Mouse (Mus musculus): Measurements from ENCODE around the gene C530008M17Rik. TPM values are rescaled to one million over a fixed set of nuclear protein-coding genes. Genes with fewer than 3 reads are reported as not detected.

The C530008M17Rik gene
- polyA plus RNA-seq, 1 experiment from 2014 or later: 10.8 TPM

GRCm38 (mm10) chr5:76634012-76634411, 22.3 kb upstream of the C530008M17Rik start:
- H3K4me2 ChIP-seq (ENCODE audit: low read depth, low read length): no peak overlapping the region
- no peak overlapping the region for H3K9ac ChIP-seq (ENCODE audit: low read depth, low read length)
- ATAC-seq (ENCODE audit: low read depth) (no peak), DNase-seq (ENCODE audit: low spot score) (no peak)
- WGBS: 66% methylated on average over 10 of the region's 10 CpGs
- H3K9me3 ChIP-seq (ENCODE audit: control insufficient read depth, low read length): no peaks in the 10 kb centered on the region
- no peaks in the 10 kb centered on the region for H3K4me1 ChIP-seq (ENCODE audit: control insufficient read depth, insufficient read depth, low read length)
- no peaks in the 10 kb centered on the region for H3K27me3 ChIP-seq (replicated peaks; ENCODE audit: control insufficient read depth, insufficient read depth, low read length)
- H3K36me3 ChIP-seq (ENCODE audit: control insufficient read depth, insufficient read depth, low read length): peaks cover 74% of the 10 kb centered on the region
- H3K4me3 ChIP-seq (ENCODE audit: low read depth, low read length): no peak overlapping the region
- no peak overlapping the region for H3K27ac ChIP-seq (replicated peaks; ENCODE audit: low read depth, low read length)

GRCm38 (mm10) chr5:76635592-76635991, 20.7 kb upstream of the C530008M17Rik start:
- no peaks in the 10 kb centered on the region for H3K9me3 ChIP-seq (ENCODE audit: control insufficient read depth, low read length)
- H3K4me3 ChIP-seq (ENCODE audit: low read depth, low read length): no peak overlapping the region
- ATAC-seq (ENCODE audit: low read depth) (no peak), DNase-seq (ENCODE audit: low spot score) (no peak)
- H3K27ac ChIP-seq (replicated peaks; ENCODE audit: low read depth, low read length): no peak overlapping the region
- no peaks in the 10 kb centered on the region for H3K4me1 ChIP-seq (ENCODE audit: control insufficient read depth, insufficient read depth, low read length)
- peaks cover 80% of the 10 kb centered on the region for H3K36me3 ChIP-seq (ENCODE audit: control insufficient read depth, insufficient read depth, low read length)
- no peak overlapping the region for H3K9ac ChIP-seq (ENCODE audit: low read depth, low read length)
- 86% methylated on average over 2 of the region's 2 CpGs for WGBS
- no peak overlapping the region for H3K4me2 ChIP-seq (ENCODE audit: low read depth, low read length)
- H3K27me3 ChIP-seq (replicated peaks; ENCODE audit: control insufficient read depth, insufficient read depth, low read length): no peaks in the 10 kb centered on the region

- ATAC-seq (ENCODE audit: low read depth) (no peak), DNase-seq (ENCODE audit: low spot score) (no peak)
- Histone ChIP-seq H3K9me3 (ENCODE audit: control insufficient read depth, low read length) (no peaks in the 10 kb centered on the region), H3K9ac (ENCODE audit: low read depth, low read length) (no peak overlapping the region), H3K27me3 (replicated peaks; ENCODE audit: control insufficient read depth, insufficient read depth, low read length) (no peaks in the 10 kb centered on the region), H3K36me3 (ENCODE audit: control insufficient read depth, insufficient read depth, low read length) (peaks cover 65% of the 10 kb centered on the region), H3K4me2 (ENCODE audit: low read depth, low read length) (no peak overlapping the region), H3K27ac (replicated peaks; ENCODE audit: low read depth, low read length) (no peak overlapping the region), H3K4me1 (ENCODE audit: control insufficient read depth, insufficient read depth, low read length) (no peaks in the 10 kb centered on the region), H3K4me3 (ENCODE audit: low read depth, low read length) (no peak overlapping the region)
- 84% methylated on average over 4 of the region's 4 CpGs for WGBS
Observed at GRCm38 (mm10) chr5:76642076-76642475, 14.2 kb upstream of the C530008M17Rik start.

- no peaks in the 10 kb centered on the region for H3K4me1 ChIP-seq (ENCODE audit: control insufficient read depth, insufficient read depth, low read length)
- H3K27me3 ChIP-seq (replicated peaks; ENCODE audit: control insufficient read depth, insufficient read depth, low read length): no peaks in the 10 kb centered on the region
- 92% methylated on average over 7 of the region's 7 CpGs for WGBS
- H3K27ac ChIP-seq (replicated peaks; ENCODE audit: low read depth, low read length): no peak overlapping the region
- peaks cover 45% of the 10 kb centered on the region for H3K36me3 ChIP-seq (ENCODE audit: control insufficient read depth, insufficient read depth, low read length)
- no peak overlapping the region for H3K9ac ChIP-seq (ENCODE audit: low read depth, low read length)
- H3K4me3 ChIP-seq (ENCODE audit: low read depth, low read length): no peak overlapping the region
- H3K9me3 ChIP-seq (ENCODE audit: control insufficient read depth, low read length): no peaks in the 10 kb centered on the region
- DNase-seq (ENCODE audit: low spot score): no peak
- H3K4me2 ChIP-seq (ENCODE audit: low read depth, low read length): no peak overlapping the region
- ATAC-seq (ENCODE audit: low read depth): no peak
Observed at GRCm38 (mm10) chr5:76644234-76644633, 12.1 kb upstream of the C530008M17Rik start.

- ATAC-seq (ENCODE audit: low read depth) (no peak), DNase-seq (ENCODE audit: low spot score) (no peak)
- 90% methylated on average over 10 of the region's 10 CpGs for WGBS
- Histone ChIP-seq H3K4me1 (ENCODE audit: control insufficient read depth, insufficient read depth, low read length) (no peaks in the 10 kb centered on the region), H3K9ac (ENCODE audit: low read depth, low read length) (no peak overlapping the region), H3K36me3 (ENCODE audit: control insufficient read depth, insufficient read depth, low read length) (peaks cover 37% of the 10 kb centered on the region), H3K4me2 (ENCODE audit: low read depth, low read length) (no peak overlapping the region), H3K27me3 (replicated peaks; ENCODE audit: control insufficient read depth, insufficient read depth, low read length) (no peaks in the 10 kb centered on the region), H3K9me3 (ENCODE audit: control insufficient read depth, low read length) (no peaks in the 10 kb centered on the region), H3K27ac (replicated peaks; ENCODE audit: low read depth, low read length) (no peak overlapping the region), H3K4me3 (ENCODE audit: low read depth, low read length) (no peak overlapping the region)
Observed at GRCm38 (mm10) chr5:76645091-76645868, 11.0 kb upstream of the C530008M17Rik start.

GRCm38 (mm10) chr5:76649897-76650296, 6.4 kb upstream of the C530008M17Rik start:
- no peaks in the 10 kb centered on the region for H3K4me1 ChIP-seq (ENCODE audit: control insufficient read depth, insufficient read depth, low read length)
- H3K27ac ChIP-seq (replicated peaks; ENCODE audit: low read depth, low read length): no peak overlapping the region
- H3K4me3 ChIP-seq (ENCODE audit: low read depth, low read length): no peak overlapping the region
- H3K4me2 ChIP-seq (ENCODE audit: low read depth, low read length): no peak overlapping the region
- H3K9me3 ChIP-seq (ENCODE audit: control insufficient read depth, low read length): no peaks in the 10 kb centered on the region
- WGBS: 79% methylated on average over 4 of the region's 4 CpGs
- ATAC-seq (ENCODE audit: low read depth) (no peak), DNase-seq (ENCODE audit: low spot score) (no peak)
- no peaks in the 10 kb centered on the region for H3K27me3 ChIP-seq (replicated peaks; ENCODE audit: control insufficient read depth, insufficient read depth, low read length)
- H3K9ac ChIP-seq (ENCODE audit: low read depth, low read length): no peak overlapping the region
- no peaks in the 10 kb centered on the region for H3K36me3 ChIP-seq (ENCODE audit: control insufficient read depth, insufficient read depth, low read length)

GRCm38 (mm10) chr5:76651151-76651725, 5.1 kb upstream of the C530008M17Rik start:
- H3K27ac ChIP-seq (replicated peaks; ENCODE audit: low read depth, low read length): no peak overlapping the region
- ATAC-seq (ENCODE audit: low read depth): 0 out of 2 replicates have a peak, but pooled peaks have one; percentile 39

GRCm38 (mm10) chr5:76657245-76658083, 1.2 kb downstream of the C530008M17Rik start:
- no peaks in the 10 kb centered on the region for H3K4me1 ChIP-seq (ENCODE audit: control insufficient read depth, insufficient read depth, low read length)
- H3K4me3 ChIP-seq (ENCODE audit: low read depth, low read length): peak overlapping the region; percentile 81
- H3K27me3 ChIP-seq (replicated peaks; ENCODE audit: control insufficient read depth, insufficient read depth, low read length): no peaks in the 10 kb centered on the region
- peak; percentile 81 for DNase-seq (ENCODE audit: low spot score)
- H3K4me2 ChIP-seq (ENCODE audit: low read depth, low read length): peak overlapping the region; percentile 93
- H3K9ac ChIP-seq (ENCODE audit: low read depth, low read length): peak overlapping the region; percentile 80
- peak overlapping the region; percentile 84 for H3K27ac ChIP-seq (replicated peaks; ENCODE audit: low read depth, low read length)
- no peaks in the 10 kb centered on the region for H3K36me3 ChIP-seq (ENCODE audit: control insufficient read depth, insufficient read depth, low read length)
- WGBS: under 1% methylated on average over 27 of the region's 80 CpGs
- ATAC-seq (ENCODE audit: low read depth): peak; percentile 91
- no peaks in the 10 kb centered on the region for H3K9me3 ChIP-seq (ENCODE audit: control insufficient read depth, low read length)

More at GRCm38 (mm10) chr5:76651151-76651725, 5.1 kb upstream of the C530008M17Rik start:
- 78% methylated on average over 5 of the region's 5 CpGs for WGBS
- Histone ChIP-seq H3K9ac (ENCODE audit: low read depth, low read length) (no peak overlapping the region), H3K36me3 (ENCODE audit: control insufficient read depth, insufficient read depth, low read length) (no peaks in the 10 kb centered on the region), H3K27me3 (replicated peaks; ENCODE audit: control insufficient read depth, insufficient read depth, low read length) (no peaks in the 10 kb centered on the region), H3K9me3 (ENCODE audit: control insufficient read depth, low read length) (no peaks in the 10 kb centered on the region), H3K4me1 (ENCODE audit: control insufficient read depth, insufficient read depth, low read length) (no peaks in the 10 kb centered on the region), H3K4me3 (ENCODE audit: low read depth, low read length) (no peak overlapping the region), H3K4me2 (ENCODE audit: low read depth, low read length) (no peak overlapping the region)
- DNase-seq (ENCODE audit: low spot score): no peak

Data from embryonic facial prominence, embryonic 14.5 days (tissue).